Mouse (Mus musculus) embryonic stem cell, embryonic (primary cell): ENCODE results near the gene Jade1.

Source experiments
- CTCF ChIA-PET, 4 experiments: fragments of 300-600 bp in 2 of 4; fragments of 350-600 bp in 2 of 4; sonication (Branson Sonifier 250); formaldehyde crosslinking; loops; one replicate each; lab custom pipeline; 2022; ENCODE audit warnings: inconsistent platforms in 2 of 4; lab: Charles Lee
- POLR2A ChIA-PET, 4 experiments: fragments of 300-600 bp in 2 of 4; fragments of 350-600 bp in 2 of 4; sonication (Branson Sonifier 250); formaldehyde crosslinking; loops; one replicate each; lab custom pipeline; 2022; ENCODE audit warnings: antibody characterized with exemption in 4 of 4, inconsistent platforms in 1 of 4; lab: Charles Lee

The Jade1 gene

GRCm38 (mm10) chr3:41582256-41582655 is 26.7 kb downstream of the Jade1 start:
- CTCF ChIA-PET, result interaction anchor here in 3 of 4 experiments (0.6 to 2.0 kb wide), 7 partner anchors 9 to 674 kb away, joined by 3 to 8 read pairs (median 3); no protein-coding TSS in a partner anchor
- POLR2A ChIA-PET, result interaction anchor here (0.5 to 50.6 kb wide), 28 partner anchors 3 to 633 kb away, joined by 3 to 1272 read pairs (median 5); partner anchors contain the start of genes Jade1 (in 2 of the 4) and Larp1b (in 1 of the 4)

- ChIA-PET POLR2A (interaction anchor here (0.6 to 50.6 kb wide), 24 partner anchors 2 to 96 kb away, joined by 3 to 1272 read pairs (median 4); partner anchors contain the start of gene Jade1 (in 3 of the 4)), CTCF (interaction anchor here in 2 of 4 experiments (0.5 to 2.0 kb wide), 5 partner anchors 16 to 251 kb away, joined by 3 to 8 read pairs (median 3); no protein-coding TSS in a partner anchor)
Observed at GRCm38 (mm10) chr3:41583092-41583491, 27.6 kb downstream of the Jade1 start.

GRCm38 (mm10) chr3:41583621-41584020 is 28.1 kb downstream of the Jade1 start:
- POLR2A ChIA-PET, result interaction anchor here (0.7 to 50.6 kb wide), 16 partner anchors 2 to 87 kb away, joined by 3 to 1272 read pairs (median 4); partner anchors contain the start of gene Jade1 (in 3 of the 4)
- CTCF ChIA-PET, result interaction anchor here in 2 of 4 experiments (0.5 to 2.0 kb wide), 7 partner anchors 17 to 252 kb away, joined by 3 to 8 read pairs (median 3); no protein-coding TSS in a partner anchor

- CTCF ChIA-PET, result interaction anchor here in 2 of 4 experiments (0.5 to 1.1 kb wide), 4 partner anchors 21 to 370 kb away, joined by 3 to 6 read pairs (median 4); no protein-coding TSS in a partner anchor
Observed at GRCm38 (mm10) chr3:41585548-41585947, 30.0 kb downstream of the Jade1 start.

GRCm38 (mm10) chr3:41586330-41586729 is 30.8 kb downstream of the Jade1 start:
- ChIA-PET CTCF (interaction anchor here in 1 of 4 experiments (1.1 kb wide), 1 partner anchor 20 kb away, joined by 4 read pairs; no protein-coding TSS in a partner anchor), POLR2A (interaction anchor here (1.3 to 50.6 kb wide), 9 partner anchors 1 to 90 kb away, joined by 3 to 1272 read pairs (median 17); partner anchors contain the start of gene Jade1 (in 1 of the 4))

More at GRCm38 (mm10) chr3:41585548-41585947, 30.0 kb downstream of the Jade1 start:
- POLR2A ChIA-PET, result interaction anchor here (0.6 to 50.6 kb wide), 12 partner anchors 0 to 89 kb away, joined by 3 to 1272 read pairs (median 21); partner anchors contain the start of gene Jade1 (in 2 of the 4)

GRCm38 (mm10) chr3:41586917-41587316 is 31.4 kb downstream of the Jade1 start:
- POLR2A ChIA-PET, result interaction anchor here (0.9 to 50.6 kb wide), 20 partner anchors 1 to 151 kb away, joined by 3 to 1272 read pairs (median 8); partner anchors contain the start of gene Jade1 (in 2 of the 4)

GRCm38 (mm10) chr3:41587588-41587987 is 32.1 kb downstream of the Jade1 start:
- ChIA-PET CTCF (interaction anchor here in 3 of 4 experiments (0.6 to 1.4 kb wide), 3 partner anchors 13 to 87 kb away, joined by 3 to 4 read pairs (median 3); no protein-coding TSS in a partner anchor), POLR2A (interaction anchor here (0.5 to 50.6 kb wide), 24 partner anchors 2 to 152 kb away, joined by 3 to 1272 read pairs (median 6); partner anchors contain the start of gene Jade1 (in 2 of the 4))

More at GRCm38 (mm10) chr3:41586917-41587316, 31.4 kb downstream of the Jade1 start:
- CTCF ChIA-PET, result interaction anchor here in 1 of 4 experiments (1.4 kb wide), 1 partner anchor 14 kb away, joined by 4 read pairs; no protein-coding TSS in a partner anchor

GRCm38 (mm10) chr3:41588495-41588894 is 33.0 kb downstream of the Jade1 start:
- CTCF ChIA-PET, result interaction anchor here in 2 of 4 experiments (0.6 to 1.4 kb wide), 3 partner anchors 12 to 430 kb away, joined by 3 to 4 read pairs (median 4); no protein-coding TSS in a partner anchor
- POLR2A ChIA-PET, result interaction anchor here in 3 of 4 experiments (0.5 to 50.6 kb wide), 14 partner anchors 3 to 96 kb away, joined by 3 to 1272 read pairs (median 10); partner anchors contain the start of gene Jade1 (in 2 of the 3)

GRCm38 (mm10) chr3:41589246-41589914 is 33.8 kb downstream of the Jade1 start:
- POLR2A ChIA-PET, result interaction anchor here in 3 of 4 experiments (0.9 to 50.6 kb wide), 12 partner anchors 4 to 93 kb away, joined by 3 to 1272 read pairs (median 9); partner anchors contain the start of gene Jade1 (in 1 of the 3)
- CTCF ChIA-PET, result interaction anchor here in 1 of 4 experiments (1.1 kb wide), 1 partner anchor 98 kb away, joined by 5 read pairs; no protein-coding TSS in a partner anchor

- ChIA-PET POLR2A (interaction anchor here in 2 of 4 experiments (1.0 to 50.6 kb wide), 10 partner anchors 4 to 39 kb away, joined by 3 to 1272 read pairs (median 8); partner anchors contain the start of gene Jade1 (in 1 of the 2)), CTCF (interaction anchor here in 1 of 4 experiments (1.1 kb wide), 1 partner anchor 98 kb away, joined by 5 read pairs; no protein-coding TSS in a partner anchor)
Observed at GRCm38 (mm10) chr3:41589988-41590387, 34.5 kb downstream of the Jade1 start.

GRCm38 (mm10) chr3:41590695-41591559 is 35.4 kb downstream of the Jade1 start:
- POLR2A ChIA-PET, result interaction anchor here in 3 of 4 experiments (0.6 to 50.6 kb wide), 17 partner anchors 5 to 143 kb away, joined by 3 to 1272 read pairs (median 6); partner anchors contain the start of gene Jade1 (in 1 of the 3)
- CTCF ChIA-PET, result interaction anchor here in 3 of 4 experiments (0.5 to 1.2 kb wide), 4 partner anchors 9 to 89 kb away, joined by 3 to 4 read pairs (median 4); no protein-coding TSS in a partner anchor

GRCm38 (mm10) chr3:41591651-41592170 is 36.2 kb downstream of the Jade1 start:
- CTCF ChIA-PET, result interaction anchor here (0.5 to 1.2 kb wide), 5 partner anchors 8 to 90 kb away, joined by 3 to 4 read pairs (median 3); no protein-coding TSS in a partner anchor
- POLR2A ChIA-PET, result interaction anchor here (0.6 to 50.6 kb wide), 18 partner anchors 6 to 144 kb away, joined by 3 to 1272 read pairs (median 5); partner anchors contain the start of gene Jade1 (in 1 of the 4)

- POLR2A ChIA-PET, result interaction anchor here (0.5 to 50.6 kb wide), 14 partner anchors 7 to 100 kb away, joined by 3 to 1272 read pairs (median 7); no protein-coding TSS in a partner anchor
- CTCF ChIA-PET, result interaction anchor here in 1 of 4 experiments (1.6 kb wide), 1 partner anchor 36 kb away, joined by 3 read pairs; no protein-coding TSS in a partner anchor
Observed at GRCm38 (mm10) chr3:41592805-41593204, 37.3 kb downstream of the Jade1 start.

- ChIA-PET CTCF (interaction anchor here in 2 of 4 experiments (0.8 to 2.3 kb wide), 3 partner anchors 17 to 38 kb away, joined by 3 to 6 read pairs (median 3); no protein-coding TSS in a partner anchor), POLR2A (interaction anchor here in 3 of 4 experiments (0.9 to 50.6 kb wide), 12 partner anchors 7 to 99 kb away, joined by 3 to 1272 read pairs (median 4); partner anchors contain the start of gene Jade1 (in 1 of the 3))
Observed at GRCm38 (mm10) chr3:41594097-41594879, 38.8 kb downstream of the Jade1 start.

GRCm38 (mm10) chr3:41595010-41595409 is 39.5 kb downstream of the Jade1 start:
- POLR2A ChIA-PET, result interaction anchor here in 3 of 4 experiments (0.6 to 50.6 kb wide), 12 partner anchors 6 to 114 kb away, joined by 3 to 1272 read pairs (median 4); partner anchors contain the start of gene Jade1 (in 1 of the 3)

More at GRCm38 (mm10) chr3:41595010-41595409, 39.5 kb downstream of the Jade1 start:
- CTCF ChIA-PET, result interaction anchor here in 3 of 4 experiments (0.8 to 2.3 kb wide), 3 partner anchors 17 to 29 kb away, joined by 3 to 6 read pairs (median 6); no protein-coding TSS in a partner anchor
